ENCODE assay signal across 8 mouse cellular contexts in genomic region chr2:115514831-115515428, GRCm38 (mm10).
DNase-seq lines count a peak whose midpoint lies in the region; ATAC-seq and TF ChIP-seq lines count a peak whose summit lies in the region.

No protein-coding gene starts in this region.

- H3K4me2 ChIP-seq in heart, embryonic 11.5 days, result no peak overlapping the region
- H3K4me2 ChIP-seq in forebrain, embryonic 14.5 days (ENCODE audit: low read length), result peak overlapping the region; percentile 6; the same call in 1 of the 2 replicates

- H3K9ac ChIP-seq in heart, adult 2 months (ENCODE audit: low read depth, low read length), result no peak overlapping the region
- no peak overlapping the region for H3K9ac ChIP-seq in heart, embryonic 11.5 days (ENCODE audit: low read depth, low read length)
- 0 out of 2 replicates have a peak overlapping the region, but pooled peaks have one; percentile 1 for H3K9ac ChIP-seq in forebrain, embryonic 14.5 days (ENCODE audit: low read length)

- no peaks in the 10 kb centered on the region for H3K9me3 ChIP-seq in heart, embryonic 11.5 days (replicated peaks; ENCODE audit: control insufficient read depth, low read length)
- no peaks in the 10 kb centered on the region for H3K9me3 ChIP-seq in forebrain, embryonic 14.5 days (replicated peaks; ENCODE audit: control insufficient read depth, low read length)

- 23% methylated on average over 9 of the region's 9 CpGs for WGBS in heart, adult 2 months
- 15% methylated on average over 9 of the region's 9 CpGs for WGBS in heart, embryonic 11.5 days (ENCODE audit: insufficient replicate concordance)
- 4% methylated on average over 9 of the region's 9 CpGs for WGBS in forebrain, embryonic 14.5 days
- 10% methylated on average over 9 of the region's 9 CpGs for WGBS in olfactory bulb, adult 2 months
- WGBS in thymus, adult 2 months, result 23% methylated on average over 9 of the region's 9 CpGs

- H3K36me3 ChIP-seq in heart, adult 2 months (ENCODE audit: control insufficient read depth, insufficient read depth, low read length), result no peaks in the 10 kb centered on the region
- no peaks in the 10 kb centered on the region for H3K36me3 ChIP-seq in heart, embryonic 11.5 days (ENCODE audit: control insufficient read depth, insufficient read depth, low read length)
- H3K36me3 ChIP-seq in forebrain, embryonic 14.5 days (ENCODE audit: control insufficient read depth, insufficient read depth, low read length), result no peaks in the 10 kb centered on the region
- no peaks in the 10 kb centered on the region for H3K36me3 ChIP-seq in thymus, adult 2 months (ENCODE audit: control insufficient read depth, insufficient read depth, low read length)

- no peak for ATAC-seq in heart, embryonic 11.5 days (replicated peaks; ENCODE audit: insufficient number of reproducible peaks, low FRiP score, low TSS enrichment)
- peak; percentile 70 for ATAC-seq in forebrain, embryonic 14.5 days

- no peak overlapping the region for H3K4me3 ChIP-seq in heart, adult 2 months
- no peak overlapping the region for H3K4me3 ChIP-seq in heart, embryonic 11.5 days (ENCODE audit: low read depth, low read length)
- H3K4me3 ChIP-seq in forebrain, embryonic 14.5 days (ENCODE audit: low read depth, low read length), result no peak overlapping the region
- H3K4me3 ChIP-seq in olfactory bulb, adult 2 months (ENCODE audit: insufficient read depth, low read depth, low read length), result no peak overlapping the region
- H3K4me3 ChIP-seq in thymus, adult 2 months (ENCODE audit: control insufficient read depth, insufficient read depth, low read length), result no peak overlapping the region

- H3K27ac ChIP-seq in heart, adult 2 months, result no peak overlapping the region
- no peak overlapping the region for H3K27ac ChIP-seq in heart, embryonic 11.5 days (ENCODE audit: low read depth, low read length)
- H3K27ac ChIP-seq in forebrain, embryonic 14.5 days (ENCODE audit: low read depth, low read length), result peak overlapping the region; percentile 61; the same call in 1 of the 2 replicates
- H3K27ac ChIP-seq in olfactory bulb, adult 2 months (ENCODE audit: insufficient read depth, low read depth, low read length), result peak overlapping the region; percentile 78
- H3K27ac ChIP-seq in thymus, adult 2 months (ENCODE audit: control insufficient read depth, insufficient read depth, low read length), result no peak overlapping the region

- no peaks in the 10 kb centered on the region for H3K79me2 ChIP-seq in heart, adult 2 months (replicated peaks; ENCODE audit: control insufficient read depth, insufficient read depth, low read length)

- no peak for TF ChIP-seq POLR2A in heart, adult 2 months (IDR thresholded peaks at IDR 0.05; ENCODE audit: insufficient read depth, low read depth, low read length)
- TF ChIP-seq POLR2A in olfactory bulb, adult 2 months (IDR thresholded peaks at IDR 0.05; ENCODE audit: insufficient read depth, low read depth, low read length), result no peak
- TF ChIP-seq POLR2A in thymus, adult 2 months (IDR thresholded peaks at IDR 0.05; ENCODE audit: control insufficient read depth, extremely low read depth, insufficient read depth, low read length, poor library complexity), result no peak

- no peak for TF ChIP-seq EP300 in heart, adult 2 months (IDR thresholded peaks at IDR 0.05; ENCODE audit: insufficient read depth, low read depth, low read length)

- TF ChIP-seq CTCF in heart, adult 2 months (IDR thresholded peaks at IDR 0.05), result peak; percentile 71
- TF ChIP-seq CTCF in olfactory bulb, adult 2 months (IDR thresholded peaks at IDR 0.05; ENCODE audit: insufficient read depth, low read depth, low read length), result no peak
- TF ChIP-seq CTCF in thymus, adult 2 months (IDR thresholded peaks at IDR 0.05; ENCODE audit: borderline replicate concordance, control insufficient read depth, extremely low read depth, insufficient read depth, low read length, poor library complexity), result no peak

- H3K27me3 ChIP-seq in heart, adult 2 months (ENCODE audit: control insufficient read depth, insufficient read depth, low read length), result no peaks in the 10 kb centered on the region
- no peaks in the 10 kb centered on the region for H3K27me3 ChIP-seq in heart, embryonic 11.5 days (ENCODE audit: control insufficient read depth, insufficient read depth, low read length)
- no peaks in the 10 kb centered on the region for H3K27me3 ChIP-seq in forebrain, embryonic 14.5 days (replicated peaks; ENCODE audit: control insufficient read depth, insufficient read depth, low read length)
- H3K27me3 ChIP-seq in thymus, adult 2 months (ENCODE audit: control insufficient read depth, insufficient read depth, low read length), result no peaks in the 10 kb centered on the region

- DNase-seq in heart, adult 2 months, result no peak
- DNase-seq in adrenal gland, adult 8-10 months, result peak; percentile 39
- peak; percentile 84 for DNase-seq in forebrain, embryonic 14.5 days (ENCODE audit: low spot score)
- peak; percentile 31 for DNase-seq in kidney, adult 11 months
- peak; percentile 10 for DNase-seq in left cerebral cortex, postnatal 4 days
- DNase-seq in thymus, adult 2 months, result no peak

- no peaks in the 10 kb centered on the region for H3K4me1 ChIP-seq in heart, adult 2 months (ENCODE audit: control insufficient read depth, insufficient read depth, low read length)
- H3K4me1 ChIP-seq in heart, embryonic 11.5 days (ENCODE audit: control insufficient read depth, insufficient read depth, low read length), result peaks cover 6% of the 10 kb centered on the region; the same call in 1 of the 2 replicates
- peaks cover 10% of the 10 kb centered on the region; the same call in 1 of the 2 replicates for H3K4me1 ChIP-seq in forebrain, embryonic 14.5 days (ENCODE audit: control insufficient read depth, insufficient read depth, low read length)
- H3K4me1 ChIP-seq in olfactory bulb, adult 2 months (ENCODE audit: control insufficient read depth, insufficient read depth, low read length), result peaks cover 12% of the 10 kb centered on the region
- H3K4me1 ChIP-seq in thymus, adult 2 months (replicated peaks; ENCODE audit: control insufficient read depth, insufficient read depth, low read length), result no peaks in the 10 kb centered on the region

- intact Hi-C loops in heart, adult 2 months (cut with DNase I), result loop anchor here (2.0 to 10.0 kb wide), 3 partner anchors 342 to 590 kb away; no protein-coding TSS in a partner anchor
- intact Hi-C loops in left cerebral cortex, postnatal 4 days (cut with DNase I), result loop anchor here (2.0 to 10.0 kb wide), 4 partner anchors 240 to 890 kb away; no protein-coding TSS in a partner anchor

Comparison
In these comparisons a context has a peak if more than half of its experiments do, and no peak if none do; other contexts are left out.
1. DNase-seq: peak in adrenal gland, adult 8-10 months (single experiment), forebrain, embryonic 14.5 days (single experiment), kidney, adult 11 months (single experiment) and left cerebral cortex, postnatal 4 days (single experiment); none in heart, adult 2 months (0 of 2) and thymus, adult 2 months (single experiment).
2. H3K27ac ChIP-seq: peak in forebrain, embryonic 14.5 days (single experiment) and olfactory bulb, adult 2 months (single experiment); none in heart, adult 2 months (single experiment), heart, embryonic 11.5 days (single experiment) and thymus, adult 2 months (single experiment).